Mouse (Mus musculus) hindlimb bud, embryonic 11.5 days (tissue): ENCODE results near the gene Galnt6.
"Not testable (repeated sequence)": the region's sequence is repeated elsewhere in the genome, so short reads cannot be mapped to it uniquely, and the experiment has no call there.

ENCODE experiments used
- DNase-seq: peaks from one replicate; pipeline ENCODE4 v3.0.0-alpha.2; 2012; ENCODE audit warnings: low read depth, low spot score; ENCODE audit errors: extremely low spot score

The Galnt6 gene

DNA sequence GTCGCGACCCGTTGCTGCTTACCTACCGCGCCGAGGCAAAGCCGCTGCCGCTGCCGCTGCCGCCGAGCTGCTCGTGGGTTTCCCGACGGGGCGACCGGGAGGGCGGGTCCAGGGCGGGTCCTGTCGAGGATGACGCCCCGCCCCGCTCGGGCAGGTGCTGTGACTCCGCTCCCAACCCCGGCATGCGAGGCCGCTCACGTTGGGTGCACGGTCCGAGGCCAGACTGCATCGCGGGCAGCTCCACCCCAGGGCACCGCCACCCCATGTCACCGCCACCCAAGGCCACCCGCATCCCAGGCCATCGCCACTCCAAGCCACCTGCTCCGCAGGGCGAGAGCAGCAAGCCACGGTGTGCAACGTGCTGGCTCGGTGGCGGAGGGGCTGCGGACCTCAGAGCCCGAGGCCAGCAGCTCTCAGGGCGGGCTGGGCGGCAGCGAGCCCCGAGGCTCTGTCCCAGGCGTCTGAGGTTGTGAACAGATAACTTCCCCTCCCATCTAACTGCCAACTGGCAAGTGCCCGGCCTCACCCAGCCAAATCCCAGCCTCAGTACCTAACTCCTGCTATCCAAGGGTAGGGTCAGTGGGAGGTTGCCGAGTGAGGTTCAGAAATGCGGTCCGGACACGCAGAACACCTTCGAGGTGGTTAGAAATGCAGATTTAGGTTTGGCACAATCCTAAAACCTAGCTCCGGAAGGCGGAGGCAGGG is at the start of gene Galnt6:
Galnt6 (minus strand) TSS at position 96 of the 705 bp plus-strand sequence.
- DNase-seq = no peak

DNA sequence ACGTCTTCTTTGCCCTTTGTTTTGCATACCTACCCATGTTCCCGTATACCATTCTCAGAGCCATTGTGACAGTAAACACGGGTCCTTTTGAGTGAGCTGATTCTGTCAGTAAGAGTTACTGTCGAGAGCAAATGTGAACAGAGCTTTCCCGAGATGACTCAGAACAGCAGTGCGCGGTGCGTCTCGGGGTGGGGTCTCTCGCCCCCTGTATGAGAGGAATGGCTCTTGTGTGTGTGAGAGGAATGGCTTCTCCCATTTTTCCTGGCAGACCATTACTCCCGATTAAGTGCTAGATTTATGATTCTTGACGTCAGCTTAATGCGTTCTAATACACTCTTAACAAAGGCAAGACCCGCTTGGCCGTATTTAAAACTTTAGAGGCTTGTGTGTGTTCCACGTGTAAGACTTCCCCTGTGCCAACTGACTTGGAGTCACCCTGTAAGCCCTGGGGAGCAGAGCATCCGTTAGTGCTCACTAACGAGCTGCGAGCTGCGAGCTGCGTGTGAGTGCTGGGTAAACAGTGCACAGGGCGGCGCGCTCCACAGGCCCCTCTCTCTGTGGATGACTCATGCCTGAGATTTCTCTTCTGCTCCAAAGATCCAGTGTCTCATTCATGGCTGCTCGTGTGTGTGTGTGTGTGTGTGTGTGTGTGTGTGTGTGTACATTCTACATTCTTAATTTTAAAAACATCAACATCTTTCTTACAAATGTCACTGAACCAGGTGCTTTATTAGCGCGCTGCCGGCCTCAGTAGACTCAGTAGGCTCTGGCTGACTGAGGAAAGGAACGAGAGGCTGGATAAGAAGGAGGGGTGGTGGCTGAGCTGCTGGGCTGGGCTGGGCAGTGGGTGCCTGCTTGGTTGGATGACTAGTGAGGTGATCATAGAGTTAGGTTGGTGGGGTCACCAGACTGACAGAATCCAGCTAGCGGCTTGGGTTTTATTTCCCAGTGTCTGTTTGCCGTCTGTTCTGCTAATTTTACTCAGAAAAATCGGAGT is 48.1 kb upstream of the Galnt6 start:
- no peak for DNase-seq

DNA sequence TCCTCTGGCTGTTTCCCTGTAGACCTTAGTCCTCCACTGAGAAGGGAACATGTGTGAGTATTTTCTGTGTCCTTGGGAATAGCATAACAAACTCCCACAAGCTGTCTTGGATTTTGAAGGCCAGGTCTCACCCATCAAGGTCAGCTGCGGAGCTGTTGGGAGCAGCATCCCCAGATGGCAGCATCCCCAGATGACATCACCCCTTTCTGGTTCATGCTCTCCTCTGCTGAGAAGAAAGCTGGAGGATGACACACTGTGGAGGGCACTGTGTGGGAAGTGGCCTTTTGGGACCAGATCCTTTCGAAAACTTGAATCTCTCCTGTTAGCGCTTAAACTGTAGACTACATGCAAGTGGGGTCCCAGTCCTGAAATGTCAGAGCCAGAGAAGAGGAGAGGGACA is 47.2 kb upstream of the Galnt6 start:
- no peak for DNase-seq

DNA sequence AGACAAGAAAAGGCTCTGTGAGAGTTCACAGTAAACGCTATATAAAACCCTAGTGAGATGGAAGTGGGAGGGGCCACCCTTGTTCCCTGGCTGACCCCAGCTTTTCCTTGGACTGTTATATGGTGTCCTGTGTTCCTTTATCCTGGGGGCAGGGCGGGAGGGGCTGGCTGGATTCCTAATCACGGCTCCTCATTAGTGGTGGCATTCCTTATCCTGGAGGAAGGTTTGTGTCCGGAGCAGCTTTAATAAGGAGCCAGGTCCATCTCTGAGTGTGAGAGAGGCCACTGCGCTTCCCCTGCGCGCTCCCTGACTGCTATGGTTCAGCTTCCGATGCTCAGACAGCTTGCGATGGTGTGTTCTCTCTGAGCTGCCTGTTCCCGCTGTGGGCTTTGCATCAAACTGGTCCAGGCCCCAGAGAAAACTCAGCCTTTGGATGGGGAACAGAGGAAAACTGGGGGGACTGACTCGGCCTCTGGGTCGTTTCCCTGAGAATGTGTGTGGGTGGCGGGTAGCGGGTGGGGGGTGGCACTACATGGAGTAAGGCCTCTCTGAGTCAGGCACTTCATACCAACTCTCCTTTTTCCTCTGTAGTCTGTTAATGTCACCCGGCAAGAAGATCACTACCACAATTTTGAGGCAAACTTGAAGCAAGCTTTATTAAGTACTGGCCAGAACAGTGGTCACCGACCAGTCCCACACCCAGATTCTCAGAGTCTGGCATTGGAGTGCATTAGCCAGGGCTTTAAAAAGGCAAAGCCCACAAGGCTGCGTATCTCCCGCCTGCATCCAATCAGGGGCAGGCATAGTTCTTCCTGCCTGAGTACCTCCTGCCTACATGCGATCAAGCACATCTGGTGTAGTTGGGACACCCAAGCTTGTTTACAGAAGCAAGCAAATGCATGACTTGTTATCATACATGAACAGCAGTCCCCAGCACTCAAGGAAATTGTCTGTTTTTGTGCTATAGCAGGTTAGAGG is 46.3 kb upstream of the Galnt6 start:
- no peak for DNase-seq

DNA sequence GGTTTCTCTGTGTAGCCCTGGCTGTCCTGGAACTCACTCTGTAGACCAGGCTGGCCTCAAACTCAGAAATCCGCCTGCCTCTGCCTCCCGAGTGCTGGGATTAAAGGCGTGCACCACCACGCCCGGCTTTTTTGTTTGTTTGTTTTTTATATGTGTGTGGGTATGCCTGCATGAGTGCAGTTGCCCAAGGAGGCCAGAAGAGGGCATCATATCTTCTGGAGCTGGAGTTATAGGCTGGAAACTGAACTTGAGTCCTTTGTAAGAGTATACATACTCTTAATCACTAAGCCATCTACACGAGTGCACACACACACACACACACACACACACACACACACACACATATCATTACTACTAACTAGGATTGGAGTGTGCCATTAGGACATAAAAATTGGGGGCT is 44.7 kb upstream of the Galnt6 start:
- DNase-seq = not testable (repeated sequence)

DNA sequence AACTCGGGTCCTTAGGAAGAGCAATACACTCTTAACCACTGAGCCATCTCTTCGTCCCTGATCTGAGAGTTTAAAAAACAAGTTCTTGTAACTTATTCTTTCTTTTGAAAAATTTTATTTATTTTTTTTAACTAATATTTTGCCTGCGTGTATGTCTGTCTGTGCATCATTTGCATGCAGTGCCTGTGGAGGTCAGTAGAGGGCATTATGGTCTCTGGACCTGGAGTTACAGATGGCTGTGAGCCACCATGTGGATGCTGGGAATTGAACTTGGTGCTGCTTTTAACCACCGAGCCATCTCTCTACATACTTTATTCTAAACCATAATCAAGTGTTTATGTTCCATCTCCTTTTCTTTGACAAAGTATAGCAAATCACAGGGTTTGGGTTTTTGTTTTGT is 43.5 kb upstream of the Galnt6 start:
- no peak for DNase-seq

DNA sequence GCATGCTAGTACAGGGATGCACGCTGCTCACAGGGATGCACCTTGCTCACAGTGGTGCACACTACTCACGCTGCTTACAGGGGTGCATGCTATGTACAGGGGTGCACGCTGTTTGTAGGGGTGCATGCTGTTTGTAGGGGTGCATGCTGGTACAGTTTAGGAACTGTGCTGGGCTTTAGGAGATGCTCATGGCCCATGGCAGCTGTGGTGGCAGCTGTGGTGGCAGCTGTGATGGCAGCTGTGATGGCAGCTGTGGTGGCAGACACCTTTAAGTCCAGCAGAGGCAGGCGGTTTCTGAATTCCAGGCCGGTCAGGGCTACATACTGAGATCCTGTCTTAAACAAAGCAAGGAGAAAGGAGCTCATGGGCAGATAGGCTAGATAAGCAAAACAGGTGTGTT is 41.2 kb upstream of the Galnt6 start:
- no peak for DNase-seq

DNA sequence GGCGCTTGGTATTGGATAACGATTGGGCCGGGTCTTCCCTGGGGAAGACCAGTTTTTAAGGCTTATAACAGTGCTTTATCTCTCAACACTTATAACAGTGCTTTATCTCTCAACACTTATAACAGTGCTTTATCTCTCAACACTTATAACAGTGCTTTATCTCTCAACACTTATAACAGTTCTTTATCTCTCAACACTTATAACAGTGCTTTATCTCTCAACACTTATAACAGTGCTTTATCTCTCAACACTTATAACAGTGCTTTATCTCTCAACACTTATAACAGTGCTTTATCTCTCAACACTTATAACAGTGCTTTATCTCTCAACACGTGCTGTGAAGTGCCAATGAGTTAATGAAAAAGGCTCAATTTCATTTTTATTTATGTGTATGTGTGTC is 39.8 kb upstream of the Galnt6 start:
- not testable (repeated sequence) for DNase-seq

DNA sequence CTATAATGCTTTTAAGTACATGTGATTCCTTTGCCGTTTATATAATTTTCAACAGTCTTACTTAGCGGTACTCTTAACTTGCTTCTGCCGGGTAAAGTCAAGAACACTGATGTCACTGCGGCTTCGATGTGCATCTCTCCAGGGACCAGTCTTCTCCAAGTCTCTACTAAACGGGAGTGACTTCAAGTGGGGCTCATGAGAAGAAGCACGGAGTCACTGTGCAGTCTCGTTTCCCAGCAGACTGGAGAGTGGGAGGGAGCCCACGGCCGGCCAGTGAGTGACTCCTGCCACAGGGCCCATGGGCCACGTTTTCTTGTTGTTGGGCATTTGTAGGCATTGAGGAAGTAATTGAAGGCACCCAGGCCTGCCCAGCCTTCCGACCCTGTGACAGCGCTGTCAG is 38.7 kb upstream of the Galnt6 start:
- DNase-seq = no peak

DNA sequence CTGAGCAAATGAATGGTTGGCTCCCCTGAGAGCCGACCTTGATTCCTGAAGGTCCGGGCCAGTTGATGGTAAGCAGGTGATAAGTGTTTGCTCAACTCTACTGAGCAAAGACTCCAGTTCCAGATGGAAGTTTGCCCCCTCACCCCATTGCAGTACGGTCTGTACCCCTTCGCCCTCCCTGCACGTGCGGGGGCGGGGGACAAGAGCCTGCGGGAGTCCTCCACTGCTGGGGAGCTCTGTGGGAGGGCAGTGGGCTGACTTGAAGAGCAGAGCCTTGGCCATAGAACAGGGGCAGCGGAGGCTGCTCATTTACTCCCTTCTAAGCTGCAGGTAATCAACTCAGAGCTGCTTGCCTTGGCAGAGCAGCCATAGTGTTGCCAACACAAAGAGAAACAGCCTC is 37.6 kb upstream of the Galnt6 start:
- no peak for DNase-seq

DNA sequence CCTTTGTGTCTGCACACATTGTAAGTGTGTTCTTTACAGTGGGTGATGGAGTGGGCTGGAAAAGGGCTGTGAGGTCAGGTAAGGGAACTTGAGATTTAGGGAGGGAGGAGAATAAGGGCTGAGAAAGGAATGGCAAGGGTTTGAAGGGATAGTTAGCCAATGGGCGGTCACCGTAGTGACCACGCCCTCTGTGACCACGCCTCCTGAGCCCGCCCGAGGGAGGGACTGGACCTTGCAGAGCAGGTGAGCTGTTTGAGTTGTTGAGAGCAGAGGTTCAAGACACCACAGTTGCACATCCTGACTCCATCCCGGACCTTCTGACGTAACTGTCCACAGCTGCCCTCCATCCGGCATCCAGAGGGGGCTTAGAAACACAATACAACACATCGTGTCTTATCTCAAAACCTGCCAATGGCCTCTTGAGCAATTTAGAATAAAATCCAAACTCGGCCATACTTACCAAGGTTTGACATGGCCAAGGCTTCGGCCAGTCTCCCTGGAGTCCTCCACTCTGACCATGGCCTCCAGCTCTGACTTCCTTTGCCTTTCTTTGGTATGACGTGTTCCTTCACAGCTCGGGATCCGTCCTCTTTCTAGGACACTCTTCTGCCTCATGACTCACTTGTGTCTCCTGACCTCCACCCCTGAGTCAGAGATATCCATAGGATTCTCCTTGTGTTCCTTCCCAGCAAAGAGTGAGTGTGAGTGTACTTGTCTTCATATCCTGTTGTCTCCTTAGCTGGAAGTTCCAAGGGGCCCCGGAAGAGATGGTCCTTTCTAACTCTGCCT is 35.2 kb upstream of the Galnt6 start:
- DNase-seq = no peak

DNA sequence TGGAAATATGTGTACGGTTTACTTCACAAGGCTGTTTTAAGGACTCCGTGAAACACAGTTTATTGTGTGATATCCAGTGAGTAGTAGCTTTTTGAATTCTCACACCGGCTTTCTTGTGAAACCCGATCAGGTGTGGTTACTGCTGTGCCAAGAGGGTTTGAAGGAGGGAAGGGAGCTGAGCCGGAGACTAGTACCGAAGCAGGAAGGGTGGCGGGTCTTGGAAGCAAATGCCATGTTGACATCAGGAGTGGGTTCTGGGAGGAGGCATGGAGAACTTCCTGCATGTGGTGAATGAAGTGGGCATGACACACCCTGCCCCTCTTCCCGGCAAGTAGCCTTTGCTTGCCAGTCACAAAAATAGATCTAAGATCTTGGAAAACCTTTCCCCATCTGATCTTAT is 33.5 kb upstream of the Galnt6 start:
- no peak for DNase-seq

DNA sequence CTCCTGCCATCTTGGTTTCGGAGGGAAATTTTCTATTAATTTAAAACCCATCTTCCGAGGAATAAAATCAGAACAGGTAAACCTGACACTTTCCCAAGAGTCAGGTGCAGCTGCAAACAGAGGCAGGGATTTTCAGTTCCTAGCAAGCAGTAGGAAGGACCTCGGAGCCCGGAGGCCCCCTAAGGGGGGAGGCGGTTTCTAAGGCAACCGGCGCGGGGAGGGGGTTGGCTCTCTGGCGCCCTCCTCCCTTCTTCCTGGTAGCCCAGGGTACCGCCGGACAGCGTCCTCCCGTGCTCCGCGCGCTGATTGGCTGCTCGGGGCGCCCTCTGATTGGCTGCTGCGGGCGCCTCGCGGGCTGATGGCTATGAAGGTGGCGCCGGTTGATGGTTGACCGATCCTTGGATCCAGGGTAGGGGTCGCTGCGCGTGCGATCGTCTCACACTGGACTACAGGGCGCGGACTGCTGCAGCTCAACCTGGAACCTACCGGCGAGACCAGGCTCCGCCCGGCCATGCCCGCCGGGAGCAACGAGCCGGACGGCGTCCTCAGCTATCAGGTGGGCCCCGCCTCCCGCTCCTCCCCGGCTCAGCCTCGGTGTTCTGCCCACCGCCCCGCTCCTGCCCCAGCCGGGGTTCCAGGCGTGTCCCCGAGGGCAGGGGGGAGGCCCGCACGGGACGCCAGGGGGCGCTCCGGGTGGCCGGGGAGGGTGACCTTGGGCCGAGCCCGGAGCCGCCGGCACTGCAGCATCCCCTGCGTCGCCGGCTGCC is 32.4 kb upstream of the Galnt6 start, which contains the start of gene Slc4a8:
Slc4a8 (plus strand) TSS at position 329 of the 767 bp plus-strand sequence.
- DNase-seq = no peak

DNA sequence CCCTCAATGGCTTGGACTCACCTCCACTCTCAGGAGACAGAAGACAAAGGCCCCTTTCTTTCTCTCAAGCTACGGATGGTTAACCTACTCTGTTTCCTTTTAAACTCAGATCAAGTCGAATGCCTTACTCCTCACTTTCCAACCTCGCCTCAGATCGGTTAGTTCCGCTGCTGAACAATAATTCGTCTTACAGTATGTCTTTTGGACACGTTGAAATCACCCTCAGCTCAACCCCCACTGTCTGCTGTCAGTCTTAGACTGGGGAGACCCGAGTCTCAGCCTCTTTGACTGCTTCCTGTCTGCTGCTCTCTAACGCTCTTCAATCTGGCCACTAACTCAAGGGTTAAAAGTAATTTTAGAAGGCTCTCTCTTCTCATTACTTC is 31.9 kb upstream of the Galnt6 start:
- DNase-seq = no peak

DNA sequence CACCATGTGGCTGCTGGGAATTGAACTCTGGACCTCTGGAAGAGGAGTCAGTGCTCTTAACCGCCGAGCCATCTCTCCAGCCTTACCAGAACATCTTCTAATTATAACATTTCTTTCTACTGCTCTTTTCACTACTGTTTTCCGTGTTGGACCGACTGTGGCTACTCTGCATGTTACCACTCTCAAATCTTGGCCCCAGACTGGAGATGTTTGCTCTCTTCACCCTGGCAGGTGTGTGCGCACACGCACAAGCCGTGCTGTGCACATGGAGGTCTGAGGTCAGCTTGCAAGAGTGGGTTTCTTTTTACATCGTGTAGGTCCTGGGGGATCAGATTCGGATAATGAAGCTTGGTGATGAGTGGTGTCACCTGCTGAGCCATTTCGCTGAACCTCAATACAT is 30.1 kb upstream of the Galnt6 start:
- no peak for DNase-seq

DNA sequence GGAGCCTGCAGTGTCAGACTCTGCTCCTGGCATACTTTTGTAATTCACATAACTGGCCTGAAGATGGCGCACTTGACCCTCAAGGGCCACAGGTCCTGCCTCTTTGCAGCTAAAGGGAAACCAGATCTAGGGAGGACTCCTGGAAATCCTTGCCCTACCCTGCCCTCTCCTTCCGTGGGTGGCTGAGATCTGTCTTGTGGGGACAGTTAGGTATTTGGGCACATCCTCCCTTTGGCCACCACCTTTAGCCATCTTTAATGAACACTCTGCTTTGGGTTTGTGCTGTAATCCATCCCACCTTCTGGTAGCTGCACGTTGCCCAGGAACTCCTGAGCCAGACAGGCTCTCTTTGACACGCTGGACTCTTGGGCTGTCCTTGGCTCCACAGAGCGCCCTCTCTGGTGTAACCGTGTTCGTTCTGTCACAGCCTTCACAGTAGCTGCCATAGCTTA is 28.4 kb upstream of the Galnt6 start:
- DNase-seq = no peak

DNA sequence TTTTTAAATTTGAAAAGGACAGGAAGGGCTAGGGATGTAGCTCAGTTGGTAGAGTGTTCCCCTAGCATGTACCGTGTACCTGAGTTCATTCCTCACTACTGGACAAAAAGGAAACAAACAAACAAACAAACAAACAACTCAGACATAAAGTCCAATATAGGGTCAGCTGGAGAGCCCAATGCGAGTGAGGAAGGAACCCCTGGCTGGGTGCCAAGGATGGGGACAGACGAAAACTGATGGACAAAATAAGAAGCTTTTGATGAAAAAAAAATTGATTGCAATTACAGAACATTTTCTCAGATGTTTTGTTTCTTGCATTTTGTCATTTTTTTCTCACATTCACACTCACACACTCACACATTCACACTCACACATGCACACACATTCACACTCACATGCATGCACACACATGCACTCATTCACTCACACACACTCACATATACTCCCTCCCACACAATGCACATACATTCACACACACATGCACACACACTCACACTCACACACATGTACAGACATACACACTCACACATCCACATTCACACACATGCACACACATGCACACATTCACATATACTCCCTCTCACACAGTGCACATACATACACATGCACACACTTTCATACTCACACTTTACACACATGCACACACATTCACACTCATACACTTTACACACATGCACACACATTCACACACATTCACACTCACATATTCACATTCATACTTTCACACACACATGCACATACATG is 26.9 kb upstream of the Galnt6 start:
- no peak for DNase-seq

DNA sequence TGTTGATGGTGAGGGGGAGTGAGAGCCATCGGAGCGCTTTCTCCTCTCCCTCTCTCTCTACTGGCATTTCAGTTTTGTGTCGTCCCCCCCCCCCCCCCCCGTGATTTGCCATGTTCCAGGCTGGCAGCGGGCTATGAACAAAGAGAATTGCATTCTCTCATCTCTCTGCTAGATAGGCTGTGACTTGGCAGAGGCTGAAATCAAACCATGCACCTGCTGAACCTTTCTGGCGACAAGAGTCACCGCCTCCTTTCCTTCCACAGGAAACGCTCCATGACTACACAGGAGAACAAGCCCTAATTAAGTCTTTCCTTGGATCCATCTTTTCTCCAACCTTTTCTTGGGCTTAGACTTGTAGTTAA is 26.3 kb upstream of the Galnt6 start:
- no peak for DNase-seq
